Mouse (Mus musculus) kidney, embryonic 16.5 days (tissue): ENCODE measurements around the gene Primpol. TPM values are rescaled to one million over a fixed set of nuclear protein-coding genes. Genes with fewer than 3 reads are reported as not detected.

Source experiments
- ATAC-seq: fragments of 200-750 bp; cut with Nextera tagmentation; 2 replicates; pipeline ENCODE4 v1.8.0; 2017; ENCODE audit warnings: moderate TSS enrichment; ENCODE audit not compliant: low FRiP score, low TSS enrichment
- H3K27ac ChIP-seq: fragments of 300-500 bp; sonication (generic); 2 replicates; pipeline ENCODE4 v1.5.1; 2014; ENCODE audit warnings: low read length
- H3K27me3 ChIP-seq: fragments of 300-500 bp; sonication (generic); 2 replicates; pipeline ENCODE4 v1.6.1; 2014; ENCODE audit warnings: low read length, control low read depth, mixed read lengths; ENCODE audit not compliant: insufficient read depth
- H3K36me3 ChIP-seq: fragments of 300-500 bp; sonication (generic); 2 replicates; pipeline ENCODE4 v1.6.1; 2014; ENCODE audit warnings: low read length, control low read depth, mixed read lengths; ENCODE audit not compliant: insufficient read depth
- H3K4me1 ChIP-seq: fragments of 300-500 bp; sonication (generic); 2 replicates; pipeline ENCODE4 v1.6.1; 2014; ENCODE audit warnings: low read length, control low read depth, mixed read lengths; ENCODE audit not compliant: insufficient read depth
- H3K4me2 ChIP-seq: fragments of 300-500 bp; sonication (generic); replicated peaks from 2 replicates; pipeline ENCODE4 v1.6.1; 2014; ENCODE audit warnings: low read depth, low read length
- H3K4me3 ChIP-seq: fragments of 300-500 bp; sonication (generic); 2 replicates; pipeline ENCODE4 v1.5.1; 2014; ENCODE audit warnings: mild to moderate bottlenecking, low read length
- H3K9ac ChIP-seq: fragments of 300-500 bp; sonication (generic); replicated peaks from 2 replicates; pipeline ENCODE4 v1.6.1; 2014; ENCODE audit warnings: low read length
- H3K9me3 ChIP-seq: fragments of 300-500 bp; sonication (generic); 2 replicates; pipeline ENCODE4 v1.6.1; 2016; ENCODE audit warnings: low read length, control low read depth
- WGBS: fragments of 180-500 bp; shearing (Covaris S2); extraction: QIAGEN DNeasy Blood & Tissue Kit; methylation state at CpG from one replicate; pipeline ENCODE4 v1.1.7; 2014; 5-methylcytosine and 5-hydroxymethylcytosine counted together
- polyA plus RNA-seq: library from polyadenylated mRNA; unstranded; fragments of >200 nt; fragmentation: Nextera tagmentation; extraction: Ambion mirVana; gene quantifications from 2 replicates; pipeline ENCODE4 v1.2.1, GENCODE M21; 2015

Gene Primpol
- polyA plus RNA-seq, 1 experiment from 2014 or later: 13.8 TPM

DNA sequence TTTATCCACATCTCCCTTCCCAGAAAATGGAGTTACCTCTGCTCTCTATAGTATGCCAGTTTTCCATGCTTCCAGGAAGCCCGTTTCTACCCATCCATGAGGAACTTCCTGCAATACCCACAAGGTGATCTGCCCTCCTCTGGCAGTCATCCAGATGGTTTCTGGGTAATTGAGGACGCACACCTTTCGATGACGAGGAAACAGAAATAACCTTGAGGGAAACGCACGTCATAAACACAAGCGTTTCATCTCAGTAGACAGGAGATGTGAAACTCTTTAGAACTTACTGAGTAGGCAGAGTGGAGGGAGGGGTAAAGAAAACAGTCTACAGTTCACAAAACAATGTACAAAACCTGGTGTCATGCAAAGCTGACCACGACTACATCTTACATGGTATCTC is 67.0 kb downstream of the Primpol start:
- no peak overlapping the region for H3K4me3 ChIP-seq
- no peak overlapping the region for H3K27ac ChIP-seq
- no peaks in the 10 kb centered on the region for H3K36me3 ChIP-seq
- no peak for ATAC-seq
- H3K27me3 ChIP-seq: no peaks in the 10 kb centered on the region
- peaks cover 23% of the 10 kb centered on the region for H3K4me1 ChIP-seq
- no peak overlapping the region for H3K4me2 ChIP-seq
- H3K9me3 ChIP-seq: no peaks in the 10 kb centered on the region
- WGBS: 69% methylated on average over 8 of the region's 8 CpGs
- H3K9ac ChIP-seq: 0 out of 2 replicates have a peak overlapping the region, but pooled peaks have one; percentile 15

- H3K36me3 ChIP-seq: no peaks in the 10 kb centered on the region
- no peaks in the 10 kb centered on the region for H3K27me3 ChIP-seq
- H3K4me1 ChIP-seq: peaks cover 14% of the 10 kb centered on the region
- no peaks in the 10 kb centered on the region for H3K9me3 ChIP-seq
- H3K9ac ChIP-seq: 0 out of 2 replicates have a peak overlapping the region, but pooled peaks have one; percentile 12
- H3K4me2 ChIP-seq: no peak overlapping the region
- peak; percentile 7; the same call in 1 of the 2 replicates for ATAC-seq
- H3K4me3 ChIP-seq: no peak overlapping the region
- 25% methylated on average over 4 of the region's 4 CpGs for WGBS
- H3K27ac ChIP-seq: peak overlapping the region; percentile 58
Observed at GRCm38 (mm10) chr8:46547245-46547644, 69.8 kb downstream of the Primpol start.

- whole genome bisulfite sequencing: 58% methylated on average over 11 of the region's 11 CpGs
- H3K36me3 ChIP-seq: no peaks in the 10 kb centered on the region
- H3K9me3 ChIP-seq: no peaks in the 10 kb centered on the region
- H3K27me3 ChIP-seq: no peaks in the 10 kb centered on the region
- no peak overlapping the region for H3K9ac ChIP-seq
- H3K4me3 ChIP-seq: no peak overlapping the region
- peak; percentile 47; the same call in 1 of the 2 replicates for ATAC-seq
- peak overlapping the region; percentile 58 for H3K27ac ChIP-seq
- peaks cover 14% of the 10 kb centered on the region for H3K4me1 ChIP-seq
- H3K4me2 ChIP-seq: no peak overlapping the region
Observed at GRCm38 (mm10) chr8:46546431-46547176, 70.4 kb downstream of the Primpol start.

DNA sequence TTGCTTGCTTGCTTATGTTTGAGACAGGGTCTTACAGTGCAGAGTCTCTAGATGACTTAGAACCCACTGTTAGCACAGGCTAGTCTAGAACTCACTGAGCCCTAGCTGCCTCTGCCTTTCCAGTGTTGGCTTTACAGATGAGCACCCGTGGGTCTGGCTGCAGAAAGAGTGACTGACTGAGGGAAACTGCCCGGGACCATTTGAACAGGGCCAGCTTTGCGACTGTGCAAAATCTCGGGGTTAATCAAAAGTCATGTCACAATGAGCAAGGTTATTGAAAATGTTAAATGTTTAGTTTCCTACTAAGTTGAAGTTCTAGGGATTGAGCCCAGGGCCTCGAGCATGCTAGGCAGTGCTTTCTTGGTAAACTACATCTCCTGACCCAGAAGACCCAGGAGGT is 71.2 kb downstream of the Primpol start:
- H3K36me3 ChIP-seq: no peaks in the 10 kb centered on the region
- 76% methylated on average over 5 of the region's 5 CpGs for WGBS
- ATAC-seq: no peak
- no peak overlapping the region for H3K4me2 ChIP-seq
- H3K27me3 ChIP-seq: no peaks in the 10 kb centered on the region
- H3K4me1 ChIP-seq: peaks cover 11% of the 10 kb centered on the region
- H3K9ac ChIP-seq: no peak overlapping the region
- H3K4me3 ChIP-seq: no peak overlapping the region
- no peaks in the 10 kb centered on the region for H3K9me3 ChIP-seq
- H3K27ac ChIP-seq: peak overlapping the region; percentile 58

GRCm38 (mm10) chr8:46543662-46544061 is 73.3 kb downstream of the Primpol start:
- Histone ChIP-seq H3K36me3 (no peaks in the 10 kb centered on the region), H3K9me3 (no peaks in the 10 kb centered on the region), H3K4me2 (no peak overlapping the region), H3K4me1 (peaks cover 9% of the 10 kb centered on the region), H3K27me3 (no peaks in the 10 kb centered on the region), H3K27ac (no peak overlapping the region), H3K4me3 (no peak overlapping the region), H3K9ac (no peak overlapping the region)
- ATAC-seq: no peak
- WGBS: 79% methylated on average over 6 of the region's 6 CpGs

DNA sequence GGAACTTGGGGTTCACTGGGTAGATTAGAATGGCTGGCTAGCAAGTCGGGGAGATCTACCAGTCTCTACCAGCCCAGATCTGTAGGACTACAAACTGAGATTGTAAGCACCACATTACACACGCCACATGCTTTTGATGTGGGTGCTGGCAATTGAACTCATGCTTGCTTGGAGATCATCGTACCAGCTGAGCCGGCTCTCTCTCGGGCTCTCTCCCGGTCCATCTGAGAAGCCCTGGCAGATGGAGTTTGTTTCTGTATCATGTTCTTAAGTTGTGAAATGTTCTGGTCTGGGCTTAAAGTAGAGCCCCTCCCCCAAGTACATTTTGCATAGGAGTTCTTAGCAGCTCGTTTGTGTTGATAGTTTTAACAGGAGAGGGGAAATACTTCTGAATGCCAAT is 73.8 kb downstream of the Primpol start:
- H3K4me3 ChIP-seq: no peak overlapping the region
- ATAC-seq: no peak
- H3K9ac ChIP-seq: no peak overlapping the region
- WGBS: 80% methylated on average over 7 of the region's 7 CpGs
- no peaks in the 10 kb centered on the region for H3K27me3 ChIP-seq
- peaks cover 9% of the 10 kb centered on the region for H3K4me1 ChIP-seq
- H3K9me3 ChIP-seq: no peaks in the 10 kb centered on the region
- H3K4me2 ChIP-seq: no peak overlapping the region
- H3K27ac ChIP-seq: no peak overlapping the region
- no peaks in the 10 kb centered on the region for H3K36me3 ChIP-seq

- Histone ChIP-seq H3K27me3 (no peaks in the 10 kb centered on the region), H3K4me3 (no peak overlapping the region), H3K9me3 (no peaks in the 10 kb centered on the region), H3K27ac (no peak overlapping the region), H3K4me1 (no peaks in the 10 kb centered on the region), H3K36me3 (no peaks in the 10 kb centered on the region), H3K9ac (no peak overlapping the region), H3K4me2 (no peak overlapping the region)
- 63% methylated on average over 5 of the region's 5 CpGs for WGBS
- ATAC-seq: no peak
Observed at GRCm38 (mm10) chr8:46539701-46540100, 77.3 kb downstream of the Primpol start.

DNA sequence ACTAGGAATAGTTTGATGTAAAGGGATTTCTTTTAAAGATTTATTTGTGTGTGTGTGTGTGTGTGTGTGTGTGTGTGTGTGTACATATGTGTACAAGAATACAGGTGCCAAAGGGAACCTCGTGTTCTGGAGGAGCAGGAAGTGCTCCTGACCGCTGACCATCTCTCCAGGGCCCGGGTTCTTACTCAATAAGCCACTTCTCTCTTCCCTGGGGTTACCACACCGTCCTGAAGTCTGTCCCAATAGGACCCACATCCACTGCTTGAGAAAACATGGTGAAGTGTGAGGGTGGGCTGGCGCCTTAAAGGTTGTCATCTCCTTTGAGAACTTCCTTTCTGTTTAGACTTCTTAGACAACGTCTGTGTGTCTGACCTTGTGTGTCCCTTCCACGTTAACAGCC is 83.1 kb downstream of the Primpol start:
- ATAC-seq: no peak
- 87% methylated on average over 7 of the region's 7 CpGs for WGBS
- H3K27me3 ChIP-seq: no peaks in the 10 kb centered on the region
- peaks cover 3% of the 10 kb centered on the region for H3K36me3 ChIP-seq
- no peaks in the 10 kb centered on the region; the same call in 1 of the 2 replicates for H3K4me1 ChIP-seq
- H3K9me3 ChIP-seq: no peaks in the 10 kb centered on the region
- H3K4me3 ChIP-seq: no peak overlapping the region
- no peak overlapping the region for H3K9ac ChIP-seq
- no peak overlapping the region for H3K4me2 ChIP-seq
- no peak overlapping the region for H3K27ac ChIP-seq

DNA sequence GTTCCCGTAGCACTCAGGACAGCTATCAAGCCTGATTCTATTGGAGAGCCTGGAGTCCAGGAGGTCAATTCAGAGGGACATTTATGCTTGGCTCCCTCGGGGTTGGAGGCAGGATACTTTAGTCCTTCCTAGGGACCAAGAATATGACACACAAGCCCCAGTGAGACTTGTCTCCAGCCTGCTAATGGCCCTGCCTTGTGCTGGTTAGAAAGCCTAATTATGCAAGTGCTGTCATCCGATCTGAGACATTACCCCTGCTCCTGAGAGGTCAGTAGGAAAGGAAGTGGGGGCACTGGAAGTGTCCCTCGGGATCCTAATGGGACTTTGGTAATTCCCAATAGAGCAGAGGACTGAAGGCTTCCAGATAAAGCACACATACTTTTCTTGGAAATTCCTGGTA is 86.5 kb downstream of the Primpol start:
- WGBS: 14% methylated on average over 4 of the region's 4 CpGs
- H3K27me3 ChIP-seq: no peaks in the 10 kb centered on the region

GRCm38 (mm10) chr8:46529508-46529907 is 87.5 kb downstream of the Primpol start:
- H3K4me3 ChIP-seq: no peak overlapping the region
- no peak overlapping the region for H3K27ac ChIP-seq
- peaks cover 4% of the 10 kb centered on the region; the same call in 1 of the 2 replicates for H3K4me1 ChIP-seq
- peak; percentile 76; the same call in 1 of the 2 replicates for ATAC-seq
- H3K36me3 ChIP-seq: peaks cover 3% of the 10 kb centered on the region
- no peaks in the 10 kb centered on the region for H3K9me3 ChIP-seq
- no peak overlapping the region for H3K9ac ChIP-seq
- WGBS: 56% methylated on average over 4 of the region's 4 CpGs
- H3K27me3 ChIP-seq: no peaks in the 10 kb centered on the region
- no peak overlapping the region for H3K4me2 ChIP-seq

More for the DNA sequence above, 86.5 kb downstream of the Primpol start:
- Histone ChIP-seq H3K9ac (no peak overlapping the region), H3K4me3 (no peak overlapping the region), H3K4me2 (no peak overlapping the region), H3K27ac (no peak overlapping the region), H3K36me3 (peaks cover 3% of the 10 kb centered on the region), H3K9me3 (no peaks in the 10 kb centered on the region), H3K4me1 (peaks cover 4% of the 10 kb centered on the region; the same call in 1 of the 2 replicates)
- ATAC-seq: no peak
